Mouse (Mus musculus) cerebellum, postnatal 10 days (tissue): ENCODE measurements around the gene Cnbp.

Experiments
- DNase-seq, 2 experiments: peaks; one replicate each; pipeline ENCODE4 v3.0.0; 2021; ENCODE audit warnings: mixed read lengths in 2 of 2

Cnbp gene

GRCm38 (mm10) chr6:87804886-87805285, 46.0 kb downstream of the Cnbp start:
- DNase-seq = no peak

GRCm38 (mm10) chr6:87804036-87804435, 46.9 kb downstream of the Cnbp start:
- DNase-seq = no peak

- DNase-seq = no peak
Observed at GRCm38 (mm10) chr6:87802462-87802861, 48.4 kb downstream of the Cnbp start.

- DNase-seq = no peak
Observed at GRCm38 (mm10) chr6:87799576-87799975, 51.3 kb downstream of the Cnbp start.

GRCm38 (mm10) chr6:87797321-87797720, 53.6 kb downstream of the Cnbp start:
- no peak for DNase-seq

- DNase-seq = peak in 1 of 2 experiments; percentile 30
Observed at GRCm38 (mm10) chr6:87796251-87796880, 54.5 kb downstream of the Cnbp start.

- DNase-seq = peak; percentile 67
Observed at GRCm38 (mm10) chr6:87795385-87796150, 55.3 kb downstream of the Cnbp start.

GRCm38 (mm10) chr6:87793821-87794510, 56.9 kb downstream of the Cnbp start:
- peak; percentile 85 to 88 for DNase-seq
